Mouse (Mus musculus) cerebellum, postnatal 4 days (tissue): ENCODE measurements around the gene Psmd9.

Source experiments
- DNase-seq, 2 experiments: peaks; one replicate each; pipeline ENCODE4 v3.0.0; 2022; ENCODE audit warnings: low spot score in 2 of 2, mixed read lengths in 1 of 2

The Psmd9 gene

GRCm38 (mm10) chr5:123137044-123137909 lies 31.9 kb upstream of the Psmd9 start:
- DNase-seq = peak in 1 of 2 experiments; percentile 74

GRCm38 (mm10) chr5:123137910-123138229 lies 31.3 kb upstream of the Psmd9 start:
- DNase-seq = no peak

DNA sequence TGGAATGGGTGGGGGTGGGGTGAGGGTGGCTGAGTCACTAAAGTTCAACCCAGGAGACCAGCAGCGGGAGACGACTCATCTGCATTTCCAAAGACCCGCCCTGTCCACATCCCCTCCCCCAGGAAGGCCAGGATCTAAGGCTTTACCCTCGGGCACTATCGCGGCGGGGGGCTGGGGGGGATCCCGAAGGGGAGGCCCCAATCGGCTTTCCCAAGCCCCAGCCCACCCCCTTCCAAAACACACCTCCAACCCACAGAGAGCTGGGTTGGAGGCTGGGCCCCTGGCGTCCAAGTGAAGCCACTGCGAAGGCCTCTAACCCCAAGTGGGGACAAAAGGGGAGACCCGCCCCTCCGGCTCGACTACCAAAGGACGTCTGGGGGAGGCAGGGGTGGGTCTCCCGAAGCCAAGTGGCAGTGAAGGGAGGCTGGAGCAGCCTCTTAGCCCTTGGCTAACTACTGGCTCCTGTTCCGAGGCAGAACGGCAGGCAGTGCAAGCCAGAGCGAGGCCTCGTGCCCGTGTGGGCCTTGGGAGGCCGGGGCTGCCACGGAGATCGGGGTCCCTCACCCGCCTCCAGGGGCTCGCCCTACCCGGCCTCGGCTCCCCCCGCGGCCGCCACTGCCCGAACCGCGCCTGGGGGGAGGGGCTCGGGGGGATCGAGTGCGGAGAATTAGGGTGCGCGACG lies 30.8 kb upstream of the Psmd9 start:
- peak in 1 of 2 experiments; percentile 57 for DNase-seq

GRCm38 (mm10) chr5:123138953-123139721 lies 30.1 kb upstream of the Psmd9 start:
- peak in 1 of 2 experiments; percentile 76 for DNase-seq

- no peak for DNase-seq
These were observed 29.2 kb upstream of the Psmd9 start for GRCm38 (mm10) chr5:123139722-123140627.

DNA sequence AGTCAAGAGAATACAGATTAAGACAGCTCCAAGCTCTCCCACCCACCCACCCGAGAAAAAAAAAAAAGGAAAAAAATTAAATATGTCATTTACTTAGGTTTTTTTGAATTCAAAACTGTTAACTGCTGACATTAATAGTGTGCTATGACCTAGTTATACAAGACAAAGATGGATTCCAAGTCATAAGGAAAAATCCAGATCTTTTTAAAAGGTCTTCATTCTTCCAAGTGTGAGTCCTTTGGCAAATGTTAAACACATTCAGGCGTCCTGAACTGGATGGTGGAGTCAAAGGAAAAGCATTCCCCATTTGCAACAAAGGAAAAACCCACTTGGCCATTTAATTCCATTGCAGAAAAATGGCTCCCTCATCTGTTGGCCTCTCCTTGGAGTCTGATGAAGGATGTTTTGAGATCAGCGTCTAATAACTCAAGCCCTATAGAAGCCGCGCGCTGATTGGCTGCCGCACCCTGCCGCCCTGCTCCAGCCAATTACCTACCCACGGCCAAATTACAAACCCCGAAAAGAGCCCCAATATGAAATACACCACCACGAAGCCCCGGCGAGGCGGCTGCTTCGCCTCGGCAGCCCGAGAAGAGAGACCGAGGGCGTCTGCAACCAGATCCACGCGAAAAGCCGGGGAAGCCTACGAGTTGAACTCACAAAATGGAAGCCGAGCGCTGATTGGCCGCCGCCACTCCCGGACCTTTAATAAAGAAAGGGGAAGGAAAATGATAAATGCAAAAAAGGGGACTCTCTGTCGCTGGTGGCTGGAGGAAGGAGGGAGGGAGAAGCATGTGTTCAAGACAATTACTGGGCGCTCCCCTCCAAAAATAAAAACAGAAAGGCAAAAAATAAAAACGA lies 28.3 kb upstream of the Psmd9 start:
- peak; percentile 75 to 90 for DNase-seq

DNA sequence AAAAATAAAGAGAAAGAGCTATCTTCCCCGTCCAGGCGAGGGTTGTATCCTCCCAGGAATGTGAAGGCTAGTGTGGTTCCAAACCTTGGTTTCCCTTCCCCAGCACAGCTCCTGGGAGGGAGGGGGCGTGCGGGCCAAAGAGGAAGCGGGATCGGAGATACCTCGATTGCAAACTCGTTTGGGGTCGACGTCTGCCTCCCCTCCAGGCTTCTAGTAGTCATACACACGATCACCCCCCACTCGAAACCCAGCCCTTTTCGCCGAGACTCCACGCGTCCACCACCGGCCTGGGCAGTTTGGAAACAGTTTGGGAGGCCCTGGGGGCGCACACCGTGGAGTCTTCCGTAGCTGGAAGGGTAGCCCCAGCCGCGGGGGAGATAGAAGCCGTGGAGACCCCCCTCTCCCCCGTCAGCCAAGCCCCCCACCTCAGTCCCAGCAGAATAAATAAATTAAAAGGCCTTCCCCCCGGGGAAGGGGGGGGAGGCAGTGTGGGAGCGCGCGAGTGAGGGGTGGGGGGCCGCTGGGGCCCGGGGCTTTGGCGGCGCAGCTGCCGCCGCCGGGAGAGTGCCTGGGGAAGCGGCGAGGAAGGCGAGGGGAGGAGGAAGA lies 27.6 kb upstream of the Psmd9 start:
- DNase-seq = peak in 1 of 2 experiments; percentile 65

DNA sequence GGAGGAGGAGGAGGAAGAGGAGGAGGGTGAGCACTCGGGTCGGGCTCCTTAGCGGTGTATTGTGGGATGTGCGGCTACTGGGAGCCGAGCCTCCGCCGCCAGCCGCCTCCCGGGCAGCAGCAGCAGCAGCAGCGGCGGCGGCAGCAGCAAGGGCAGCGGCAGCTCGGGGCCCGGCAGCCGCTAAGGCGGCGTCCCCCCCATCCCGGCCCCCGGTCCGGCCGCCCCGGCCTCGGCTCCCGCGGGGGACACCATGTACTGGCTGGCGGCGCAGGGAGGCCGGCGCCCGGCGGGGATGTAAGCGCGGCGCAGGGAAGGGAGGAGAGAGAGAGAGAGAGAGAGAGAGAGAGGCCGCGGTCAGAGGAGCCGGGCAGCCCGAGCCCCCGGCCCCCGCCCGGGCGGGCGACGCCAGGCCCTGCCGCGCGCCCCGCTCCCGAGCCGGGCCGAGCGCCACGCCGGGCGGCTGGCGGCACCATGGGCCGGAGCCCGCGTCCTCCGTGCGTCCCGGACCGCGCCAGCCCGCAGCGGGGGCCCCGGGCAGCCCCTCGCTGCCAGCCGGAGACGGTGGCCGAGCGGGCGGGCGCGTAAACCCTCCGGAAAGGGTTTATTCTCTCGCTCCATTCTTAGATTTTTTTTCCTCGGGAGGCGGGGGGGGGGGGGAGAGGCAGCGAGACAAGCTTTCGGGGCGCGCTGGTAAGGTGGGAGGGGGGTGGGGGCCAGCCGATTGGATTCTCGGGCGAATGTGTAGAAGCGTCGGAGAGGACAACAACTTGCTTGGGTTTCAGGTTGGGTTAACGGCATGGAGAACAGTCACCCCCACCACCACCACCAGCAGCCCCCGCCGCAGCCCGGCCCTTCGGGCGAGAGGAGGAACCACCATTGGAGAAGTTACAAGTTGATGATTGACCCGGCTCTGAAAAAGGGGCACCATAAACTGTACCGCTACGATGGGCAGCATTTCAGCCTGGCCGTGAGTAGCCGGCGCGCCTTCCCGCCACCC lies 26.8 kb upstream of the Psmd9 start, which contains the start of gene Setd1b:
TSS of gene Setd1b (plus strand) at position 33 of the 997 bp plus-strand sequence.
- no peak for DNase-seq

- DNase-seq = no peak
These were observed 25.8 kb upstream of the Psmd9 start for GRCm38 (mm10) chr5:123143251-123143970.

DNA sequence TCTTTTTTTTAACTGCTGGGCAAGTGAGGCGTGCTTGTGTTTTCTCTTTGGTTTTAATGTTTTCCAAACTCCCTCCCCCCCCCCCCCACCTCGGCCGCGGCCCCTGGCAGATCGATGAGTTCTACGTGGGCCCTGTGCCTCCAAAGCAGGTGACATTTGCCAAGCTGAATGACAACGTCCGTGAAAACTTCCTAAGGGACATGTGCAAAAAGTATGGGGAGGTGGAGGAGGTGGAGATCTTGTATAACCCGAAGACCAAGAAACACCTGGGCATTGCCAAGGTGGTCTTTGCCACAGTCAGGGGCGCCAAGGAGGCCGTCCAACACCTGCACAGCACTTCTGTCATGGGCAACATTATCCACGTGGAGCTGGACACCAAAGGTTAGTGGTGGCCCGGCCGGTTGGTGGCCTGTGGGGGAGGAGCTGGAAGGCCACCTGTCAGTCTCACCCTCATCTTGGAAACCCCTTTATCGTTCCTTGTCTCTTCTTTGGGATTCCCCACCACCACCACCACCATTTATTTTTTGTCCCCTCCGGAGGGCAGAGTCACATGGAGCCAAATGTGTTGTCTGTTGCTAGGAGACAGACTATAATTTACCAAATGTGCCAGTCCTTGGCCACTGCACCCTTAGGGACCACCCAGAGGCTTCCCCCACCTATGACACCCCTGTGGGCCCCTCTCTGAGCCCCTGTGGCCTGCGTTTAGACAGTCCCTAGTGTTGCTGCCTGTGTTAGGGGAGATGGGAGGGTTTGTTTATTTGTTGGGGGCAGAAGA lies 25.1 kb upstream of the Psmd9 start:
- DNase-seq = no peak

DNA sequence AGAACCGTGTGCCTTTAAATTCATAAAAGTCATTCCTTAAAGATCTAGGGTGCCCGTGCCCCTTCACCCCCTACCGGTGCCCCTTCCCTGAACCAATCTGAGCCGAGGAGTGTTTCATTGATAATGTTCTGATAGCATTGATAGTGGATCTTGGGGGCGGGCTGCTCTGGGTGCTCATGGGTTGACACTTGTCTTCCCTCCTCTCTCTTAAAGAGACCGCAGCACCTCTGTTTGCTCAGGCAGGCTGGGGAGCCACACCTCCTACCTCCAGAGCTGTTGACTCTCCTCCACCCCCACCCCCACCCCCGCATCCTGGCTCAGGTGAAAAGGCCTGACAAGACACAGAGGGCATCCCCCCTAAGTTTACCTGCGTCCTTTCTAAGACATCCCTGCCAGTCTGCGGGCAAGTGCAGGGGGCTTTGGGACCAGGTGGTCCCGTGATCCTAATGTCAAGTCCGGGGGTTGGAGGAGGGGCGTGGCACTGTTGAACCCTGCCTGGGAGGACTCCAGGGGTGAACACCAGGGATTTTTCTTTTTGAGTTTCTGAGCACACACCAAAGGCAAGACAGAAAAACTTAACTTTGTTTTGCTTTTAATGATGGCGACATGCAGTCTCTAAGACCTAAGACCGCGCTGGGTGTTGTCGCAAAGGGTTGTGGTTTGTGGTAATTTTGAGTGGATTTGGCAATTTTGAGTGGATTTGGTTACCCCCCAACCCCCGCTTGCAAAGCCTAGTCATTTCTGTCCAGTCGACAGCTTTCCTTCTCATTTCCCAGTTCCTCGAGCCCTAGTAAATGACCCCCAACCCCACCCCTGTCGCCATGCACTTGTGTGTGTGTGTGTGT lies 24.2 kb upstream of the Psmd9 start:
- no peak for DNase-seq

DNA sequence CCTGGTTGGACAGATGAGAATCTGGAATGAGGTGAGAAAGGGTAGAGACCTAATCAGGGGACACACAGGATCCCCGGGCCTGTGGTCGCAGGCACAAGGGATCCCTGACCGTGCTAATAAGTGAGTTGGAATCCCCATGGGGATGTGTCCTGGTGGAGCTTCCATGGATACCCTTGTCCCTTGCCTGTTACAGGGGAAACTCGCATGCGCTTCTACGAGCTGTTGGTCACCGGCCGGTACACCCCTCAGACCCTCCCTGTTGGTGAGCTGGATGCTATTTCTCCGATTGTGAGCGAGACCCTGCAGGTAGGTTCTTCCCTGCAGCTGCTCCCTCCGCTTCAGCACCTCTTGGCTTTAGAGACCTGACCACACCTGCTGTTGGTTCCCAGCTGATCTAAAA lies 22.9 kb upstream of the Psmd9 start:
- no peak for DNase-seq

- DNase-seq = no peak
These were observed 21.6 kb upstream of the Psmd9 start for GRCm38 (mm10) chr5:123147569-123147968.

GRCm38 (mm10) chr5:123148073-123148722 lies 21.0 kb upstream of the Psmd9 start:
- no peak for DNase-seq
